Mouse (Mus musculus): ENCODE results near the gene B3gnt2.

DNA sequence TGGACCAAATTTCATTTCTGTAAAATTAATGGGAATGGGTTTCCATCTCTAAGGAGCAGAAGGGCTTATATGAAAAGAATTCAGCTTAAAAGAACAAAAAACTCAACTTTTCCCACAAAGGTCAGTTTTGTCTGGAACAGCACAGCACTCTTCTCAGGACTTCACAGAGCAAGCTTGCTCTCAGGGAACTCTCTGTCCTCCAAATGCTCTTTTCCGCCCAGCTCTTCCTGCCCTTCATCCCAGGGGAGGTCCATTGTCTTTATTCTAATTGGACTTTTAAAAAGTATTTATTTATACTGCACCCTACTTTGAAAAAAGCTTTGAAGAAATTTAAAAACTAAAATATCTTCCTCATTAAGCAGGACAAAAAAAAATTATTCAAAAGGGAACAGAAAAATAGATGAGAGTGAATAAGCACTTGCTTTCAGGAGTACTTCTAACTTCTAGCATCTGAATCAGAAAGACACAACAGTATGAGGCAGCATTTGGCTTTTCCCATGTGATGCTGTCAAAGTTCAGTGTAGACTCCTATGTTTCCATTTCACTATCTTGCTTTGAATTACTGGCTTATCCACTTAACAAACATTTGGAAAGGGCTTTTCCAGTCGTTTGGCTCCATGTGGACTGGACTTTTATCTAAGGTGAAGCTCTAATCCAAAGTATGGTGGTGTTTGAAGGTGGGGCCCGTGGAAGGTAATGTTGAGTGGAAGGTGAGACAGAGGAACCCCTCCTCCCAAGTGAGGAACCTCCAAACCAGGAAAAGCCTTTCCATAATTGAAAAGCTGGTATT is 19.8 kb upstream of the B3gnt2 start:
- no peak for TF ChIP-seq USF1 (IDR thresholded peaks at IDR 0.05; ENCODE audit: low read depth)
- TF ChIP-seq POLR2A (IDR thresholded peaks at IDR 0.05; ENCODE audit: insufficient read length, low read depth), result no peak
- no peak for TF ChIP-seq E2F4 (IDR thresholded peaks at IDR 0.05; ENCODE audit: insufficient read depth)
- no peak for TF ChIP-seq MAX (IDR thresholded peaks at IDR 0.05; ENCODE audit: low read depth)
- TF ChIP-seq TCF12 (IDR thresholded peaks at IDR 0.05; ENCODE audit: insufficient read depth, poor library complexity, severe bottlenecking), result no peak
- no peak for TF ChIP-seq TCF3 (IDR thresholded peaks at IDR 0.05; ENCODE audit: insufficient read length, low read depth)
- no peak for TF ChIP-seq POLR2AphosphoS2 (IDR thresholded peaks at IDR 0.05; ENCODE audit: insufficient read length, low read depth)
- TF ChIP-seq REST (IDR thresholded peaks at IDR 0.05; ENCODE audit: insufficient read depth, insufficient read length), result no peak
- no peak for TF ChIP-seq CEBPB (IDR thresholded peaks at IDR 0.05; ENCODE audit: insufficient read depth, poor library complexity, severe bottlenecking)

Measured in myocyte (in vitro differentiated cells).